Mouse (Mus musculus): ENCODE results near the gene Zfp39.

Zfp39 gene

GRCm38 (mm10) chr11:58930254-58930653, 26.2 kb upstream of the Zfp39 start:
- ChIA-PET POLR2A (interaction anchor here in 2 of 4 experiments (0.9 to 3.6 kb wide), 4 partner anchors 24 to 83 kb away, joined by 3 to 14 read pairs (median 3); partner anchors contain the start of genes Hist3h2a (in 1 of the 2) and Trim17 (in 1 of the 2)), CTCF (interaction anchor here in 1 of 4 experiments (5.0 kb wide), 1 partner anchor 14 kb away, joined by 62 read pairs; the partner anchor contains the start of gene Btnl10)

- ChIA-PET POLR2A (interaction anchor here in 3 of 4 experiments (1.5 to 3.6 kb wide), 6 partner anchors 8 to 38 kb away, joined by 3 to 21 read pairs (median 16); partner anchors contain the start of genes Hist3h2a (in 3 of the 3), Trim17 (in 3 of the 3) and Rnf187 (in 1 of the 3)), CTCF (interaction anchor here in 2 of 4 experiments (1.9 to 5.0 kb wide), 4 partner anchors 9 to 52 kb away, joined by 3 to 62 read pairs (median 16); partner anchors contain the start of genes Btnl10 (in 1 of the 2) and Rnf187 (in 1 of the 2))
These were observed 25.6 kb upstream of the Zfp39 start for GRCm38 (mm10) chr11:58929641-58930040.

GRCm38 (mm10) chr11:58929055-58929454, 25.0 kb upstream of the Zfp39 start:
- ChIA-PET POLR2A (interaction anchor here in 3 of 4 experiments (0.6 to 3.6 kb wide), 18 partner anchors 9 to 758 kb away, joined by 3 to 21 read pairs (median 12); partner anchors contain the start of genes Hist3h2a (in 3 of the 3), Hist3h2ba (in 3 of the 3), Trim17 (in 3 of the 3) and Rnf187 (in 2 of the 3)), CTCF (interaction anchor here (0.6 to 5.0 kb wide), 16 partner anchors 8 to 667 kb away, joined by 3 to 62 read pairs (median 6); partner anchors contain the start of genes Btnl10 (in 2 of the 4), Trim11 (in 2 of the 4), Hist3h2a (in 1 of the 4) and Rnf187 (in 1 of the 4))

GRCm38 (mm10) chr11:58927790-58928651, 24.0 kb upstream of the Zfp39 start:
- CTCF ChIA-PET, result interaction anchor here (0.6 to 5.0 kb wide), 53 partner anchors 9 to 957 kb away, joined by 3 to 62 read pairs (median 4); partner anchors contain the start of genes Btnl10 (in 3 of the 4), Rnf187 (in 3 of the 4), Hist3h2a (in 2 of the 4) and Hist3h2ba (in 2 of the 4)
- POLR2A ChIA-PET, result interaction anchor here (0.6 to 3.4 kb wide), 29 partner anchors 9 to 812 kb away, joined by 3 to 21 read pairs (median 6); partner anchors contain the start of genes Hist3h2a (in 3 of the 4), Hist3h2ba (in 3 of the 4), Rnf187 (in 3 of the 4) and Trim17 (in 3 of the 4)

GRCm38 (mm10) chr11:58927053-58927452, 23.0 kb upstream of the Zfp39 start:
- POLR2A ChIA-PET, result interaction anchor here in 3 of 4 experiments (0.6 to 3.4 kb wide), 15 partner anchors 9 to 52 kb away, joined by 3 to 21 read pairs (median 10); partner anchors contain the start of genes Hist3h2a (in 3 of the 3), Trim17 (in 3 of the 3), Rnf187 (in 2 of the 3) and Btnl10 (in 1 of the 3)
- CTCF ChIA-PET, result interaction anchor here (0.6 to 5.0 kb wide), 13 partner anchors 9 to 645 kb away, joined by 3 to 62 read pairs (median 7); partner anchors contain the start of genes Btnl10 (in 2 of the 4), Hist3h2ba (in 1 of the 4) and Trim11 (in 1 of the 4)

- CTCF ChIA-PET, result interaction anchor here in 3 of 4 experiments (0.6 to 5.0 kb wide), 6 partner anchors 10 to 232 kb away, joined by 3 to 62 read pairs (median 4); partner anchors contain the start of gene Btnl10 (in 1 of the 3)
These were observed 22.6 kb upstream of the Zfp39 start for GRCm38 (mm10) chr11:58926651-58927050.

GRCm38 (mm10) chr11:58922420-58922819, 18.4 kb upstream of the Zfp39 start:
- POLR2A ChIA-PET, result interaction anchor here in 2 of 4 experiments (1.0 to 1.8 kb wide), 4 partner anchors 18 to 76 kb away, joined by 3 to 8 read pairs (median 3); partner anchors contain the start of genes Hist3h2a (in 1 of the 2) and Trim17 (in 1 of the 2)
- CTCF ChIA-PET, result interaction anchor here in 3 of 4 experiments (0.6 to 1.4 kb wide), 3 partner anchors 8 to 31 kb away, joined by 4 to 6 read pairs (median 4); no protein-coding TSS in a partner anchor

More at GRCm38 (mm10) chr11:58926651-58927050, 22.6 kb upstream of the Zfp39 start:
- POLR2A ChIA-PET, result interaction anchor here in 3 of 4 experiments (0.6 to 3.4 kb wide), 8 partner anchors 12 to 53 kb away, joined by 3 to 20 read pairs (median 4); partner anchors contain the start of genes Hist3h2a (in 2 of the 3), Rnf187 (in 2 of the 3), Trim17 (in 2 of the 3) and Hist3h2ba (in 1 of the 3)

- POLR2A ChIA-PET, result interaction anchor here in 2 of 4 experiments (0.8 to 1.6 kb wide), 3 partner anchors 9 to 176 kb away, joined by 5 to 10 read pairs (median 7); no protein-coding TSS in a partner anchor
- CTCF ChIA-PET, result interaction anchor here in 3 of 4 experiments (0.6 to 6.9 kb wide), 4 partner anchors 9 to 729 kb away, joined by 3 to 62 read pairs (median 6); no protein-coding TSS in a partner anchor
These were observed 14.7 kb upstream of the Zfp39 start for GRCm38 (mm10) chr11:58918759-58919158.

- CTCF ChIA-PET, result interaction anchor here (0.6 to 6.9 kb wide), 13 partner anchors 7 to 1445 kb away, joined by 3 to 62 read pairs (median 4); partner anchors contain the start of genes Zfp39 (in 2 of the 4) and Hist3h2ba (in 1 of the 4)
These were observed 13.8 kb upstream of the Zfp39 start, which contains the start of gene Btnl10 for GRCm38 (mm10) chr11:58917745-58918366. Gene Btnl10, plus strand, starts transcription at chr11:58917908.

GRCm38 (mm10) chr11:58916879-58917744, 13.1 kb upstream of the Zfp39 start:
- CTCF ChIA-PET, result interaction anchor here (0.5 to 6.9 kb wide), 23 partner anchors 8 to 1126 kb away, joined by 3 to 62 read pairs (median 4); partner anchors contain the start of genes Zfp39 (in 2 of the 4) and Hist3h2ba (in 1 of the 4)
- POLR2A ChIA-PET, result interaction anchor here in 2 of 4 experiments (0.6 to 3.5 kb wide), 5 partner anchors 11 to 249 kb away, joined by 3 to 24 read pairs (median 6); partner anchors contain the start of gene Zfp39 (in 2 of the 2)

More at GRCm38 (mm10) chr11:58917745-58918366, 13.8 kb upstream of the Zfp39 start, which contains the start of gene Btnl10:
- POLR2A ChIA-PET, result interaction anchor here in 2 of 4 experiments (1.2 to 1.6 kb wide), 3 partner anchors 10 to 14 kb away, joined by 3 to 7 read pairs (median 5); no protein-coding TSS in a partner anchor

GRCm38 (mm10) chr11:58914461-58915028, 10.5 kb upstream of the Zfp39 start:
- ChIA-PET POLR2A (interaction anchor here (0.6 to 3.5 kb wide), 16 partner anchors 9 to 576 kb away, joined by 3 to 24 read pairs (median 4); partner anchors contain the start of genes Zfp39 (in 3 of the 4), Hist3h2a (in 2 of the 4), Trim17 (in 2 of the 4) and Trim58 (in 1 of the 4)), CTCF (interaction anchor here (0.5 to 6.9 kb wide), 52 partner anchors 8 to 612 kb away, joined by 3 to 62 read pairs (median 4); partner anchors contain the start of genes Zfp39 (in 3 of the 4), Rnf187 (in 2 of the 4), Gm12258 (in 1 of the 4) and Hist3h2a (in 1 of the 4))

- ChIA-PET CTCF (interaction anchor here (0.6 to 6.9 kb wide), 23 partner anchors 8 to 376 kb away, joined by 3 to 62 read pairs (median 5); partner anchors contain the start of genes Zfp39 (in 3 of the 4), Hist3h2ba (in 1 of the 4), Trim11 (in 1 of the 4) and Trim58 (in 1 of the 4)), POLR2A (interaction anchor here in 3 of 4 experiments (0.6 to 3.5 kb wide), 10 partner anchors 9 to 274 kb away, joined by 3 to 24 read pairs (median 8); partner anchors contain the start of genes Hist3h2a (in 2 of the 3), Trim17 (in 2 of the 3), Zfp39 (in 2 of the 3) and Trim58 (in 1 of the 3))
These were observed 9.8 kb upstream of the Zfp39 start for GRCm38 (mm10) chr11:58913776-58914175.

GRCm38 (mm10) chr11:58904838-58905237, 813 bp upstream of the Zfp39 start:
- ChIA-PET POLR2A (interaction anchor here (0.6 to 3.3 kb wide), 42 partner anchors 9 to 872 kb away, joined by 3 to 24 read pairs (median 5); partner anchors contain the start of genes Hist3h2a (in 2 of the 4), Hist3h2ba (in 2 of the 4), Sh3bp5l (in 2 of the 4) and Trim17 (in 2 of the 4)), CTCF (interaction anchor here (0.6 to 3.1 kb wide), 16 partner anchors 9 to 1888 kb away, joined by 3 to 59 read pairs (median 5); partner anchors contain the start of genes Btnl10 (in 1 of the 4) and Gm12258 (in 1 of the 4))

- ChIA-PET CTCF (interaction anchor here (0.6 to 3.1 kb wide), 14 partner anchors 10 to 1888 kb away, joined by 3 to 59 read pairs (median 5); partner anchors contain the start of genes Btnl10 (in 1 of the 4) and Gm12258 (in 1 of the 4)), POLR2A (interaction anchor here (0.6 to 3.3 kb wide), 43 partner anchors 9 to 871 kb away, joined by 3 to 24 read pairs (median 5); partner anchors contain the start of genes Hist3h2a (in 2 of the 4), Hist3h2ba (in 2 of the 4), Sh3bp5l (in 2 of the 4) and Trim17 (in 2 of the 4))
These were observed 339 bp upstream of the Zfp39 start for GRCm38 (mm10) chr11:58904410-58904718.

All from embryonic stem cell, embryonic (primary cell).